Mouse (Mus musculus): ENCODE measurements around the gene Zfand3.

GRCm38 (mm10) chr17:30158419-30159108 lies 154.0 kb downstream of the Zfand3 start:
- TF ChIP-seq POLR2A (IDR thresholded peaks at IDR 0.05; ENCODE audit: insufficient read depth, low read length) (no peak), CTCF (IDR thresholded peaks at IDR 0.05; ENCODE audit: low read depth, low read length) (no peak)

All from ES-Bruce4 (cell line).